Mouse (Mus musculus): ENCODE measurements around the gene Nipbl. TPM values are rescaled to one million over a fixed set of nuclear protein-coding genes. Genes with fewer than 3 reads are reported as not detected.
A peak's percentile ranks its signal among the peaks of the same experiment; 100 is the strongest.

Gene Nipbl
- polyA plus RNA-seq, 1 experiment from 2014 or later: 6.2 TPM

DNA sequence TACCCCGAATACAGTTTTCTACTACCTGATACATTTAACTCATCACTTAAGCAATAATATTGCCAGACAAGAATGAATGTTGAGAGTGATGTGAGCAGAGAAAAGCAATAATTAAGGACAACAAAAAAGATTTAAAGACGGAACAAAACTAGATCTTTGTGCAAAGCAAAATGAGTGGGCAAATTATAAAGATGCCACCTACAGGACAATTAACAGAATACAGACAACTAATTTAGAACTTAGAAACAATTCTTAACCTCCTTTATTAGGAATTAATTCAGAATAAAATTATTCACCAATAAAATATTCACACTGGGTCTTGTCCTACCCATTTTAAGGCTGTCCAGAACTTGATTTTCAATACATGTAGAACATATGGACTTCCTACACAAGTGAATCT lies 38.0 kb downstream of the Nipbl start:
- no peaks in the 10 kb centered on the region for H3K36me3 ChIP-seq (ENCODE audit: control insufficient read depth, insufficient read depth)
- H3K27ac ChIP-seq (ENCODE audit: low read length): no peak overlapping the region
- H3K27me3 ChIP-seq (ENCODE audit: control insufficient read depth, insufficient read depth, low read depth, low read length): no peaks in the 10 kb centered on the region
- no peak overlapping the region for H3K4me2 ChIP-seq (ENCODE audit: low read depth, low read length)
- H3K4me1 ChIP-seq (ENCODE audit: control insufficient read depth, low read depth, low read length): peaks cover 8% of the 10 kb centered on the region
- H3K4me3 ChIP-seq (ENCODE audit: low read depth, low read length): no peak overlapping the region
- ATAC-seq (ENCODE audit: low read depth): no peak
- no peak overlapping the region for H3K9ac ChIP-seq (ENCODE audit: low read depth, low read length)
- no peaks in the 10 kb centered on the region for H3K9me3 ChIP-seq (replicated peaks; ENCODE audit: control insufficient read depth, low read length)
- 80% methylated on average over 2 of the region's 2 CpGs for WGBS (ENCODE audit: insufficient replicate concordance)

DNA sequence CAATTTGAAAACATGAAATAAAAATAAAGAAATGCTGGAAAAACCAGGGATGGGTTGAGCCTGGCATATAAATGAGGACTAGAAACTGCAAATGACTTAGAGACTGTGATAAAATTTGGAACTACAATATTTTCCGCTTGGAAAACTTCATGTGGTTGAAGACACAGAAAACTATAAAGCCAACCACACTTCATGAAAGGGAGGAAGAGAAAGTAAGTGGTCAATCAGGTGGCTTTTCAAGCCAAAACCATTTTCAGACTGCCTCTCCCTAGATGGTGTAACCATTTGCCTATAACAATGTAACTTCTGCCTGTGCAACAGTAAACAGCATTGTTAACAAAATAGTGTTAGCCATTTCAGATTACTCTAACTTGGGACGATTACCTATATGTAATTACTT lies 41.7 kb downstream of the Nipbl start:
- WGBS (ENCODE audit: insufficient replicate concordance): 72% methylated on average over 2 of the region's 2 CpGs
- ATAC-seq (ENCODE audit: low read depth): no peak
- no peaks in the 10 kb centered on the region for H3K9me3 ChIP-seq (replicated peaks; ENCODE audit: control insufficient read depth, low read length)
- H3K4me2 ChIP-seq (ENCODE audit: low read depth, low read length): no peak overlapping the region
- H3K27me3 ChIP-seq (ENCODE audit: control insufficient read depth, insufficient read depth, low read depth, low read length): no peaks in the 10 kb centered on the region
- H3K4me3 ChIP-seq (ENCODE audit: low read depth, low read length): no peak overlapping the region
- peaks cover 2% of the 10 kb centered on the region for H3K4me1 ChIP-seq (ENCODE audit: control insufficient read depth, low read depth, low read length)
- H3K27ac ChIP-seq (ENCODE audit: low read length): no peak overlapping the region
- no peak overlapping the region for H3K9ac ChIP-seq (ENCODE audit: low read depth, low read length)
- no peaks in the 10 kb centered on the region for H3K36me3 ChIP-seq (ENCODE audit: control insufficient read depth, insufficient read depth)

- H3K4me2 ChIP-seq (ENCODE audit: low read depth, low read length): no peak overlapping the region
- no peaks in the 10 kb centered on the region for H3K27me3 ChIP-seq (ENCODE audit: control insufficient read depth, insufficient read depth, low read depth, low read length)
- H3K9me3 ChIP-seq (replicated peaks; ENCODE audit: control insufficient read depth, low read length): no peaks in the 10 kb centered on the region
- no peaks in the 10 kb centered on the region for H3K36me3 ChIP-seq (ENCODE audit: control insufficient read depth, insufficient read depth)
- no peak overlapping the region for H3K27ac ChIP-seq (ENCODE audit: low read length)
- ATAC-seq (ENCODE audit: low read depth): no peak
- no peak overlapping the region for H3K9ac ChIP-seq (ENCODE audit: low read depth, low read length)
- peaks cover 2% of the 10 kb centered on the region for H3K4me1 ChIP-seq (ENCODE audit: control insufficient read depth, low read depth, low read length)
- 72% methylated on average over 2 of the region's 2 CpGs for WGBS (ENCODE audit: insufficient replicate concordance)
- H3K4me3 ChIP-seq (ENCODE audit: low read depth, low read length): no peak overlapping the region
These were observed 42.7 kb downstream of the Nipbl start for GRCm38 (mm10) chr15:8401536-8401935.

- WGBS (ENCODE audit: insufficient replicate concordance): 56% methylated on average over 3 of the region's 3 CpGs
- no peaks in the 10 kb centered on the region for H3K36me3 ChIP-seq (ENCODE audit: control insufficient read depth, insufficient read depth)
- H3K27me3 ChIP-seq (ENCODE audit: control insufficient read depth, insufficient read depth, low read depth, low read length): no peaks in the 10 kb centered on the region
- peak; percentile 55; the same call in 1 of the 2 replicates for ATAC-seq (ENCODE audit: low read depth)
- H3K27ac ChIP-seq (ENCODE audit: low read length): no peak overlapping the region
- peaks cover 5% of the 10 kb centered on the region; the same call in 1 of the 2 replicates for H3K4me1 ChIP-seq (ENCODE audit: control insufficient read depth, low read depth, low read length)
- no peak overlapping the region for H3K9ac ChIP-seq (ENCODE audit: low read depth, low read length)
- no peaks in the 10 kb centered on the region for H3K9me3 ChIP-seq (replicated peaks; ENCODE audit: control insufficient read depth, low read length)
- H3K4me2 ChIP-seq (ENCODE audit: low read depth, low read length): no peak overlapping the region
- H3K4me3 ChIP-seq (ENCODE audit: low read depth, low read length): no peak overlapping the region
These were observed 52.5 kb downstream of the Nipbl start for GRCm38 (mm10) chr15:8391764-8392163.

DNA sequence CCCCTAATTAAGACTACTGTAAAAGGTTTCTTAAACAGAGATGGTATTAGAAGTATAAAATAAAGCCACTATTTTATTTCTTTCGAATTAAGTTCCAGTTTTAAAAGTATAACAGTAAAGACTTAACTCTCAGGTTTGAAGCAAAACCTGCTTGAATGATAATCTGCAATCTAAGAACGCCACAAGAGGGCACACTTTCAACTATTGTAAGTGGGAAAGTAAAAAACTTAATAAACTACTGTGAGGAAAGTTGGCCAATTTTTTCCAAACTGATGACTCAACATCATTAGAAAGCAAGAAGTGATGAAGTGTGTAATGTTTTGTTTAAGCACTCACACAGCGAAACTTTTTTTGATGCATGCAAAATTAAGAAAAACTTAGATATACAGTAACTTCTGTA lies 62.0 kb downstream of the Nipbl start:
- no peaks in the 10 kb centered on the region for H3K27me3 ChIP-seq (ENCODE audit: control insufficient read depth, insufficient read depth, low read depth, low read length)
- no peaks in the 10 kb centered on the region for H3K4me1 ChIP-seq (ENCODE audit: control insufficient read depth, low read depth, low read length)
- no peaks in the 10 kb centered on the region for H3K36me3 ChIP-seq (ENCODE audit: control insufficient read depth, insufficient read depth)
- WGBS (ENCODE audit: insufficient replicate concordance): 44% methylated on average over 3 of the region's 3 CpGs
- no peak overlapping the region for H3K4me2 ChIP-seq (ENCODE audit: low read depth, low read length)
- H3K9ac ChIP-seq (ENCODE audit: low read depth, low read length): no peak overlapping the region
- H3K9me3 ChIP-seq (replicated peaks; ENCODE audit: control insufficient read depth, low read length): no peaks in the 10 kb centered on the region
- no peak overlapping the region for H3K4me3 ChIP-seq (ENCODE audit: low read depth, low read length)
- no peak overlapping the region for H3K27ac ChIP-seq (ENCODE audit: low read length)
- no peak for ATAC-seq (ENCODE audit: low read depth)

DNA sequence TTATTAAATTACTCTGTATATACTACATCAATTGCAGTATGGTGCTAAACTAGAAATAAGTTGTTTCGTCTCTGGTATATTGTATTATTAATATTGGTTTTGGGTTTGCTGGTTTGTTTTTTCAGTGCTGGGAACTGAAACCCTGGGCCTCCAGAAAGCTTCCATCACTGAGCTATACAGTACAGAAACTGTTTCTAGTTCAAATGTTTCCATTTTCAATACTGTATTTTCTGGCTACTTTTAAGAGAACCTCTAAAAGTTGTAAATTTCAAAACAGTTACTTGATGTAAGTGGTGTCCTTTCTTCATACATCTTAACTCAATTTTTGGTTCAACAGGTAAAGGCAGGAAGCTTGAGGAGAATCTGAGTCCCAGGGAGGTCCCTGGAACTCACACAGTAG lies 68.6 kb downstream of the Nipbl start:
- Histone ChIP-seq H3K4me3 (ENCODE audit: low read depth, low read length) (no peak overlapping the region), H3K4me1 (ENCODE audit: control insufficient read depth, low read depth, low read length) (no peaks in the 10 kb centered on the region), H3K4me2 (ENCODE audit: low read depth, low read length) (no peak overlapping the region), H3K9ac (ENCODE audit: low read depth, low read length) (no peak overlapping the region), H3K27ac (ENCODE audit: low read length) (no peak overlapping the region), H3K9me3 (replicated peaks; ENCODE audit: control insufficient read depth, low read length) (no peaks in the 10 kb centered on the region), H3K27me3 (ENCODE audit: control insufficient read depth, insufficient read depth, low read depth, low read length) (no peaks in the 10 kb centered on the region), H3K36me3 (ENCODE audit: control insufficient read depth, insufficient read depth) (peaks cover 10% of the 10 kb centered on the region)
- WGBS (ENCODE audit: insufficient replicate concordance): 90% methylated on average over 1 of the region's 1 CpGs
- ATAC-seq (ENCODE audit: low read depth): no peak

GRCm38 (mm10) chr15:8374724-8375123 lies 69.5 kb downstream of the Nipbl start:
- ATAC-seq (ENCODE audit: low read depth): no peak
- H3K36me3 ChIP-seq (ENCODE audit: control insufficient read depth, insufficient read depth): peaks cover 13% of the 10 kb centered on the region
- no peaks in the 10 kb centered on the region for H3K27me3 ChIP-seq (ENCODE audit: control insufficient read depth, insufficient read depth, low read depth, low read length)
- WGBS (ENCODE audit: insufficient replicate concordance): 23% methylated on average over 3 of the region's 3 CpGs
- no peak overlapping the region for H3K4me3 ChIP-seq (ENCODE audit: low read depth, low read length)
- H3K27ac ChIP-seq (ENCODE audit: low read length): no peak overlapping the region
- H3K9ac ChIP-seq (ENCODE audit: low read depth, low read length): no peak overlapping the region
- no peak overlapping the region for H3K4me2 ChIP-seq (ENCODE audit: low read depth, low read length)
- no peaks in the 10 kb centered on the region for H3K9me3 ChIP-seq (replicated peaks; ENCODE audit: control insufficient read depth, low read length)
- H3K4me1 ChIP-seq (ENCODE audit: control insufficient read depth, low read depth, low read length): no peaks in the 10 kb centered on the region

DNA sequence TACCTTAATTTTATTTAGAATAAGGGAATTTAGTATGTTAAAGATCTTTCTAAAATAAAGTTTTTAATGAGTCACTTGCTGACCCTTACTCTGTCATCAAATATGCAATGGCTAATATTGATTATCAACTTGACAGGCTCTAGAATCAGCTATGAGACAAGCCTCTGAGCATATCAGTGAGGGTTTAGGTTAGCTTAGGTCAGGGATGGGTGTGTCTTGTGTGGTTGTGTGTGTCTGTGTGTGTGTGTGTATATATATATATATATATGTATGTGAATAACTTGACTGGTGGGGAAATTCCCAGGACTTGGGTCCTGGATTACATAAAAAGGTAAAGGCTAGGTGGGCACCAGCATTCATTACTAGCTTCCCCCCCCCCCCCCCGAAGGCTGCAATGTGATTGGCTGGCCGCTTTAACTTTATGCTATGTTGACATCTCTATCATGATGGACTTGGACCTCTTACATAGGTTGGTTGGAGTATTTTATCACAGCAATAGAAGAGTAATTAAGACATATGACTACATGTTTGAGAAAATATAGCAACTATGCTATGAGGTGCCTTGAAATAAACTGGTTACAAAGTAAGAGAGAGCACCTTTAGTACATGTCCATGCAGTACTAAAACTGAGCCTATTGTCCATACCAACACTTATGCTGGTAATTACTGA lies 97.0 kb downstream of the Nipbl start:
- Histone ChIP-seq H3K27ac (ENCODE audit: low read length) (no peak overlapping the region), H3K27me3 (ENCODE audit: control insufficient read depth, insufficient read depth, low read depth, low read length) (no peaks in the 10 kb centered on the region), H3K4me1 (ENCODE audit: control insufficient read depth, low read depth, low read length) (no peaks in the 10 kb centered on the region), H3K9ac (ENCODE audit: low read depth, low read length) (no peak overlapping the region), H3K36me3 (ENCODE audit: control insufficient read depth, insufficient read depth) (peaks cover 10% of the 10 kb centered on the region), H3K9me3 (replicated peaks; ENCODE audit: control insufficient read depth, low read length) (no peaks in the 10 kb centered on the region), H3K4me3 (ENCODE audit: low read depth, low read length) (no peak overlapping the region), H3K4me2 (ENCODE audit: low read depth, low read length) (no peak overlapping the region)
- WGBS (ENCODE audit: insufficient replicate concordance): 86% methylated on average over 2 of the region's 2 CpGs
- ATAC-seq (ENCODE audit: low read depth): no peak

- Histone ChIP-seq H3K4me1 (ENCODE audit: control insufficient read depth, low read depth, low read length) (no peaks in the 10 kb centered on the region), H3K9me3 (replicated peaks; ENCODE audit: control insufficient read depth, low read length) (no peaks in the 10 kb centered on the region), H3K36me3 (ENCODE audit: control insufficient read depth, insufficient read depth) (peaks cover 12% of the 10 kb centered on the region), H3K4me2 (ENCODE audit: low read depth, low read length) (no peak overlapping the region), H3K27ac (ENCODE audit: low read length) (no peak overlapping the region), H3K27me3 (ENCODE audit: control insufficient read depth, insufficient read depth, low read depth, low read length) (no peaks in the 10 kb centered on the region), H3K9ac (ENCODE audit: low read depth, low read length) (no peak overlapping the region), H3K4me3 (ENCODE audit: low read depth, low read length) (no peak overlapping the region)
- ATAC-seq (ENCODE audit: low read depth): no peak
- WGBS (ENCODE audit: insufficient replicate concordance): 82% methylated on average over 4 of the region's 4 CpGs
These were observed 103.7 kb downstream of the Nipbl start for GRCm38 (mm10) chr15:8340596-8340995.
